Mouse (Mus musculus) CH12.LX (cell line): Measurements from ENCODE around the gene Dapk2.

Experiments used
- CHD1 ChIP-seq: IDR thresholded peaks from 2 replicates; pipeline ENCODE4 v1.6.1; 2012; ENCODE audit warnings: low read depth, low read length, improper control_type of control experiment, inconsistent platforms
- CTCF ChIP-seq, 2 experiments: IDR thresholded peaks in 1 of 2; conservative IDR thresholded peaks in 1 of 2; 2 replicates each; pipeline ENCODE4 v1.5.1; 2011 to 2012; ENCODE audit warnings: low read depth in 2 of 2, low read length in 2 of 2, improper control_type of control experiment in 1 of 2, inconsistent platforms in 1 of 2, mild to moderate bottlenecking in 1 of 2, moderate library complexity in 1 of 2
- EP300 ChIP-seq: IDR thresholded peaks from 2 replicates; pipeline ENCODE4 v1.6.1; 2011; ENCODE audit warnings: low read length, improper control_type of control experiment
- GABPA ChIP-seq: IDR thresholded peaks from 2 replicates; pipeline ENCODE4 v1.6.1; 2012; ENCODE audit warnings: low read depth, low read length, improper control_type of control experiment, inconsistent platforms; ENCODE audit not compliant: insufficient replicate concordance
- IRF4 ChIP-seq: IDR thresholded peaks from 2 replicates; pipeline ENCODE4 v1.6.1; 2014; ENCODE audit warnings: low read depth, mild to moderate bottlenecking, inconsistent platforms, low read length, improper control_type of control experiment
- MAX ChIP-seq: IDR thresholded peaks from 2 replicates; pipeline ENCODE4 v1.6.1; 2011; ENCODE audit warnings: low read length, improper control_type of control experiment
- MXI1 ChIP-seq: IDR thresholded peaks from 2 replicates; pipeline ENCODE4 v1.6.1; 2011; ENCODE audit warnings: mild to moderate bottlenecking, low read depth, low read length, improper control_type of control experiment

DNA sequence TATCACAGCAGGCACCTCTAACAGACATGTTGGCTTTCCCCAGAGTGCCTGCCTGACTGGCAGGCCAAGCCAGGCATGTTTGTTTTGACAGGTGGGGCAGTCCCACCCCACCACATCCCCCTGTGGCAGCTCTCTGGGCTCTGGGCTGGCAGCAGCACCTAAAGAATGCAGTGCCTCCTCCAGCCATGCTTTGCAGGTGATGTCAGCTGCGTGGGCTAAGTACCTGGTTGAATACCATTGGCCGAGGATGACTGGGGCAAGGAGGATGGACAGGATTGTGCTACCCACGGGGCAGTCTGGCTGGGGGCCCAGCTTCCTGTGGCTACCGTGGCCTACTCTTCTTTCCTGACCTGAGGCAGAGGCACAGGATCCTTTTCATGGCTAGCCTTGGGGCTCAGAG lies 82.5 kb downstream of the Dapk2 start:
- TF ChIP-seq CTCF (conservative IDR thresholded peaks at IDR 0.05 in 1 of 2, IDR thresholded peaks at IDR 0.05 in 1 of 2; ENCODE audit: low read depth in 2 of 2, low read length in 2 of 2) (no peak), CHD1 (no peak), IRF4 (peak; percentile 52), GABPA (no peak), MAX (0 out of 2 replicates have a peak, but pooled peaks have one; percentile 23), MXI1 (peak; percentile 38; the same call in 1 of the 2 replicates), EP300 (peak; percentile 20; the same call in 1 of the 2 replicates)
